Mouse (Mus musculus) bone marrow macrophage, adult 2 months (primary cell): Measurements from ENCODE around the gene Cers6. TPM values are rescaled to one million over a fixed set of nuclear protein-coding genes. Genes with fewer than 3 reads are reported as not detected.

Source experiments
- H3K27ac ChIP-seq: 2 replicates; pipeline ENCODE4 v1.5.1; 2012; ENCODE audit warnings: low read depth, low read length; ENCODE audit not compliant: insufficient read depth
- H3K4me1 ChIP-seq: 2 replicates; pipeline ENCODE4 v1.6.1; 2012; ENCODE audit warnings: low read length; ENCODE audit not compliant: control insufficient read depth, insufficient read depth
- H3K4me3 ChIP-seq: 2 replicates; pipeline ENCODE4 v1.5.1; 2012; ENCODE audit warnings: mild to moderate bottlenecking, low read length, moderate library complexity; ENCODE audit not compliant: insufficient read depth
- CTCF ChIP-seq: IDR thresholded peaks from 2 replicates; pipeline ENCODE4 v1.5.1; 2012; ENCODE audit warnings: low read depth, mild to moderate bottlenecking, low read length, moderate library complexity
- POLR2A ChIP-seq: IDR thresholded peaks from 2 replicates; pipeline ENCODE4 v1.6.1; 2012; ENCODE audit warnings: mild to moderate bottlenecking, low read depth, low read length, borderline replicate concordance
- polyA plus RNA-seq: library from polyadenylated mRNA; stranded (reverse); fragments of >200 nt; gene quantifications from 2 replicates; pipeline ENCODE4 v1.2.4, GENCODE M21; 2012; ENCODE audit not compliant: missing spikeins, insufficient read depth, insufficient read length

Gene Cers6
- polyA plus RNA-seq, 1 experiment: 34.3 TPM

GRCm38 (mm10) chr2:69135661-69136576 is 274.7 kb downstream of the Cers6 start, which contains the start of gene Nostrin:
Gene Nostrin (plus strand): TSS chr2:69135800.
- peak within 1 kb of the TSS; percentile 75 for H3K4me3 ChIP-seq

GRCm38 (mm10) chr2:69137406-69138084 is 276.3 kb downstream of the Cers6 start:
- Histone ChIP-seq H3K4me1 (peaks cover 27% of the 10 kb centered on the region), H3K4me3 (no peak overlapping the region), H3K27ac (no peak overlapping the region)
- TF ChIP-seq POLR2A: no peak
- no peak for TF ChIP-seq CTCF

More at GRCm38 (mm10) chr2:69135661-69136576, 274.7 kb downstream of the Cers6 start, which contains the start of gene Nostrin:
- no peak for TF ChIP-seq POLR2A
- no peak for TF ChIP-seq CTCF
- H3K4me1 ChIP-seq: peaks cover 31% of the 10 kb centered on the region
- peak within 1 kb of the TSS; percentile 65 for H3K27ac ChIP-seq

- TF ChIP-seq CTCF (no peak), POLR2A (no peak)
- Histone ChIP-seq H3K4me3 (no peak overlapping the region), H3K4me1 (peaks cover 27% of the 10 kb centered on the region), H3K27ac (no peak overlapping the region)
These were observed 277.5 kb downstream of the Cers6 start for GRCm38 (mm10) chr2:69138759-69139158.

GRCm38 (mm10) chr2:69140215-69140614 is 279.0 kb downstream of the Cers6 start:
- Histone ChIP-seq H3K27ac (no peak overlapping the region), H3K4me3 (no peak overlapping the region)
- TF ChIP-seq POLR2A (no peak), CTCF (no peak)

GRCm38 (mm10) chr2:69140816-69141215 is 279.6 kb downstream of the Cers6 start:
- peaks cover 19% of the 10 kb centered on the region for H3K4me1 ChIP-seq
- H3K4me3 ChIP-seq: no peak overlapping the region
- H3K27ac ChIP-seq: no peak overlapping the region
- TF ChIP-seq CTCF (no peak), POLR2A (no peak)

More at GRCm38 (mm10) chr2:69140215-69140614, 279.0 kb downstream of the Cers6 start:
- H3K4me1 ChIP-seq: peaks cover 22% of the 10 kb centered on the region

- TF ChIP-seq POLR2A (no peak), CTCF (no peak)
- H3K4me3 ChIP-seq: no peak overlapping the region
- H3K27ac ChIP-seq: no peak overlapping the region
- peaks cover 4% of the 10 kb centered on the region for H3K4me1 ChIP-seq
These were observed 287.4 kb downstream of the Cers6 start for GRCm38 (mm10) chr2:69148691-69149090.

GRCm38 (mm10) chr2:69149154-69149553 is 287.9 kb downstream of the Cers6 start:
- no peak for TF ChIP-seq CTCF
- H3K27ac ChIP-seq: no peak overlapping the region
- H3K4me1 ChIP-seq: peaks cover 4% of the 10 kb centered on the region
- H3K4me3 ChIP-seq: no peak overlapping the region

GRCm38 (mm10) chr2:69150841-69151240 is 289.6 kb downstream of the Cers6 start:
- peaks cover 4% of the 10 kb centered on the region for H3K4me1 ChIP-seq
- no peak overlapping the region for H3K4me3 ChIP-seq
- no peak for TF ChIP-seq CTCF
- no peak for TF ChIP-seq POLR2A
- no peak overlapping the region for H3K27ac ChIP-seq

- Histone ChIP-seq H3K4me3 (no peak overlapping the region), H3K27ac (no peak overlapping the region), H3K4me1 (no peaks in the 10 kb centered on the region)
- TF ChIP-seq CTCF (no peak), POLR2A (no peak)
These were observed 294.6 kb downstream of the Cers6 start for GRCm38 (mm10) chr2:69155861-69156260.

GRCm38 (mm10) chr2:69156283-69156682 is 295.0 kb downstream of the Cers6 start:
- no peaks in the 10 kb centered on the region for H3K4me1 ChIP-seq
- TF ChIP-seq CTCF (no peak), POLR2A (no peak)
- H3K4me3 ChIP-seq: no peak overlapping the region
- no peak overlapping the region for H3K27ac ChIP-seq

GRCm38 (mm10) chr2:69158907-69159306 is 297.7 kb downstream of the Cers6 start:
- H3K4me3 ChIP-seq: no peak overlapping the region

More at GRCm38 (mm10) chr2:69158907-69159306, 297.7 kb downstream of the Cers6 start:
- H3K4me1 ChIP-seq: no peaks in the 10 kb centered on the region
- H3K27ac ChIP-seq: no peak overlapping the region
- TF ChIP-seq POLR2A (no peak), CTCF (no peak)

Other genes with a start within 250 kb of the Cers6 start
- gene 4932414N04Rik, start 205.0 kb upstream of the Cers6 start, polyA plus RNA-seq: not detected in 2 replicates